Mouse (Mus musculus) v-Abl transformed pro-B cells (cell line): ENCODE measurements at regions not wholly inside any gene's neighbourhood (a gene's known extent, or its start where the extent isn't known, plus 50 kb on each side); places are given as distances from the start of the nearest gene placed in this dataset.

Source experiments
- in situ Hi-C, 2 experiments: fragments of 400-800 bp; cut with MboI; formaldehyde crosslinking; loops; one replicate each; pipeline ENCODE4 v1.15.1; 2025; ENCODE audit not compliant: unreplicated experiment in 2 of 2

GRCm38 (mm10) chr13:53634637-53635203, 161.8 kb upstream of the Msx2 start:
- in situ Hi-C loops, result no loop called here

GRCm38 (mm10) chr13:53598050-53598449, 125.2 kb upstream of the Msx2 start:
- in situ Hi-C loops, result no loop called here

- in situ Hi-C loops, result no loop called here
Measured at GRCm38 (mm10) chr13:53596871-53597800, 124.3 kb upstream of the Msx2 start.

GRCm38 (mm10) chr13:53592755-53593154, 119.9 kb upstream of the Msx2 start:
- in situ Hi-C loops, result no loop called here

- in situ Hi-C loops, result no loop called here
Measured at GRCm38 (mm10) chr13:53586771-53587170, 113.9 kb upstream of the Msx2 start.

- in situ Hi-C loops, result no loop called here
Measured at GRCm38 (mm10) chr13:53584504-53585130, 111.7 kb upstream of the Msx2 start.

- in situ Hi-C loops, result no loop called here
Measured at GRCm38 (mm10) chr13:53553876-53554577, 81.2 kb upstream of the Msx2 start.

- in situ Hi-C loops, result no loop called here
Measured at GRCm38 (mm10) chr13:53553192-53553875, 80.5 kb upstream of the Msx2 start.

GRCm38 (mm10) chr13:53548396-53548795, 75.5 kb upstream of the Msx2 start:
- in situ Hi-C loops, result no loop called here

- in situ Hi-C loops, result no loop called here
Measured at GRCm38 (mm10) chr13:53543291-53543690, 70.4 kb upstream of the Msx2 start.

- in situ Hi-C loops, result no loop called here
Measured at GRCm38 (mm10) chr13:53539797-53540196, 66.9 kb upstream of the Msx2 start.

- in situ Hi-C loops, result no loop called here
Measured at GRCm38 (mm10) chr13:53537937-53538336, 65.1 kb upstream of the Msx2 start.

GRCm38 (mm10) chr13:53535781-53536425, 63.0 kb upstream of the Msx2 start:
- in situ Hi-C loops, result no loop called here

- in situ Hi-C loops, result no loop called here
Measured at GRCm38 (mm10) chr13:53533738-53534137, 60.9 kb upstream of the Msx2 start.

GRCm38 (mm10) chr13:53526880-53527279, 54.0 kb upstream of the Msx2 start:
- in situ Hi-C loops, result no loop called here

GRCm38 (mm10) chr13:53522807-53523206, 49.9 kb upstream of the Msx2 start:
- in situ Hi-C loops, result no loop called here
